Mouse (Mus musculus): ENCODE measurements at regions not wholly inside any gene's neighbourhood (a gene's known extent, or its start where the extent isn't known, plus 50 kb on each side); places are given as distances from the start of the nearest gene placed in this dataset.

DNA sequence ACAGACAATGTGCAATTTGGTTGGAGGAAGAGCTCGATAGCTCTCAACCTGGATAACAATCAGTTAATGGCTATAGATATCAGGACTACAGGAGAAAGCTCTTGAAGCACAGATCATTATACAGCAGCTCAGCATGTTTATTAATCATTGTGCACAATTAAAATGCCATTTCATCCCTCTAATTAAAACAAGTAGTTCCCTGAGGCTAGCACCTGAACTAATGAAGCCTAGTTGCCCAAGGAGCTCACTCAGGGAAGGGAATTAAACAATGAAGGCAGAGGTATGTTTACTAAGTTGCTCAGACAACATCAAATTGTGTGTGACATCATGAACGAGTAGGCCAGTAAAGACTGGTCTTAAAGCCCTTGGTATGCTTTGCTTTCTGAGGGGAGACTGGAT is 210.3 kb upstream of the Etaa1 start:
- DNase-seq, result no peak

DNA sequence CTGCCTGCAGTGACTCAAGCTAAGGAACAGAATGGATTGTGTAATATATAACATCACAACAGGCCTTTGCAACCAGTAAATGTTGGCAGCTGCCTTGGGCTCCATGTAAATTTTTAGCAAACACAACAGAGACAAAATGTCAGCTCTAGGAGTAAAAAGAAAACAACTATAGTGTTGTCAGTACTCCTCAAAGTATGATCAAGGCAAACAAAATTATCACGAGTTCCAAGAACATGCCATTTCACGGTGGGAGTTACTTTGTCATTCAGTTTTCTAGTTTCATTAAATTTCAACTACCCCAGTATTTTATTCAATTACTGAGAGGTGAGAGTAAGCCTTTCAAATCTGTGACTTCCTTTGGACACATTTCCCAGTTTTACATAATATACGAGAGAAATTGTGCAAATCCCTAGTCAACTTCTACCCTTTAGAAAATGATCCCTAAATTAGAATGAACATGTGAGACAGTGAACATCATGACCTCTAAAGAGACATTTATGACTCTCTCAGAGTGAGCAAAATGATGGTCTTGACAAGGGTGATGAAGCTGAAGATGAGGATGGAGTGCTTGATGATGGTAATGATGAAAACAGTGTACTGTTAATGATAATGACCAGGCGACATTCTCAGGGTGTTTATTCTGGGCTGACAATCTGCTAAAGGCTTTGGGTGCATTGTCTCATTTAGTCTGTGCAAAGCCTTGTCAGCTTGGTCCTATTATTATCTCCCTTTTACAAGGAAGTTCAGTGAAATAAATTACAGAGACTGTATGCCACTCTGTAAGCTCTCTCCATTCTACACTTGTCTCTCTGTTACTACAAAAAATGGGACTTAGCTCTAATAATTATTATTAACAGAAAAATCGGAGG is 209.7 kb upstream of the Etaa1 start:
- DNase-seq, result no peak

DNA sequence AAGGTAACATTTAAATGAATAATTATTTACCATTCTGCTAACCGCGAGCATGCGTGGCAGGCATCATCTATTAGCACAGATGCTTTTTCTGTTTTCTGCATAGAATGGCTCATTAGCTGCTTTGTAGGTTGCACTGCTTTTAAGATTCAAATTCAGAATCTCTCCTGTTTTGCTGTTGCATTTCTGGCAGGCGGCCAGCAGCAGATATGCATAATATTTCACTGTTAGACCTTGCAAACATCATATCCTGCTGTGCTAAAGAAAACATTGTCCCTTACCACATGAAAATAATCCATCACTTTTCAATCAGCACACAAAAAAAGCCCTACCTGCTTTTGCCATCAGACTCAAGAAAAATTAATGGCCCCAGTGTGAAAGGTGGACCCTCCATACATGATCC is 202.8 kb upstream of the Etaa1 start:
- no peak for DNase-seq

DNA sequence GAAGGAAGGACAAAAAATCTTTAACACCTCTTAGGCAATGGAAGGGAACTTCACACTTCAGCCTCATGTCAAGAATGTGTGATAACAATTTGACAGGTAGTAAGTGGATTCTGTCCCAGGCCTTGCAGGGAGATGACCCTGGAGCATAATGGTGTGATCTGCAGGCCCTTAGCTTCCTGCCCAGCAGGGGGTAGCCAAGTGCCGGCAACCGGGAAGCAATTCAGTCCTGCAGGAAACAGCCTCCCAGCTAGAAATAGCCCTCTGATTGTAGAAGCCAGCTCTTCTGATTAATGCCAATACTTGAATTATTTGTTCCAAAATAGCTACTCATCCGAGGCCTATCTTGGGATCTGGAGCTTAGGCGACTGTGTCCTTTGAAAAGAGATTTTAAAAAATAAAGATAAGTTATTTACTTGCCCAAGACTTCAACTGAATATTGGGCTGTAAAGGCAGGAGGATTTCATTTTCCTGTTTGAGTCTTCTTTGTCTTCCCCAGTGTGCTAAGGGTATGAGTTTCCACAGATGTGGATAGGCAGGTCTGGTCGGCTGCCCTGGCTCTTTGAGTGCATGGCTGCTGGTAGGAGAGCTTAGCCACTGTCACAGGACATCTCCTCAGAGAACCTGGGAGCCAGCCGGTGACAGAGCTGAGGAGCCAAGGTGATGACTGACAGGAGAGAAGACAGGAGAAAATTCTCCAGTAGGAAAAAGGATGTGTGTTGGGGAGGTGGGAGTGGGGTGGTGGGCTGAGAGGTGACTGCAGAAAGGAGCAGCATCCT is 198.3 kb upstream of the Etaa1 start:
- peak; percentile 63 for DNase-seq

DNA sequence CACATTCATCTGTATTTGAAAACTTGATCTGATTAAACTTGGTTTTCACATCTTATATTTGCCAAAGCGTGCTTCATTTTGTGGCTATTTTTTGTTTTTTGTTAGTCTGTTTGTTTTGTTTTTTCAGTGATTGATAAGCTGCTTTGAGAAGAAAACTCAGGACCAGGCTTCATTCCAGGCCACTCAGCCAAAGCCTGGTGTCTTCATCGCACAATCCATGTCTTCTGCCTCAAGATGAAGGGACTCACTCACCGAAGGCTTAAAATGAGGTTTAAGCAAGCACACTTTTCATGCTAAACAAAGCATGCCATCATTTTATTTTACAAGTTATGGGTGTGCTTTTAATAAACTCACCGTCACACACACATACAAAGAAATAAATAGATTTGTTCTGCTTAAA is 197.7 kb upstream of the Etaa1 start:
- DNase-seq, result no peak

DNA sequence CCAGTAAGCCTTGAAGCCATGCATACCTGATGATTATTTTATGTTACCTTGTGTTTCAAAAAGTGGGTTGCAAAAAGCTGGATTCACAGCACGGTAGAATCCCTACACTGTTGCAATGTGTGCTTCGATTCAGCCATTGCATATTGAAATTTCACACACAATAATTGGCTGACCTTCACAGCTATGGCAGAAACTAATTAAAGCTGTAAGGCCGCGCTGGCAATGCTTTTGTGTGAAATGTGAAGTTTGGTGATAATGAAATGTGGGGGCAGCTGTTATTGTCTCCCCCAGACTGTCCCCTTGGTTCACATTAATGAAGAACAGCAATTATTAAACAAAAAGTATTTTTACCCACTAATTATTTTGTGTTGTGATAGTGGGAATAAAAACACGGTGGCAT is 173.8 kb upstream of the Etaa1 start:
- no peak for DNase-seq

DNA sequence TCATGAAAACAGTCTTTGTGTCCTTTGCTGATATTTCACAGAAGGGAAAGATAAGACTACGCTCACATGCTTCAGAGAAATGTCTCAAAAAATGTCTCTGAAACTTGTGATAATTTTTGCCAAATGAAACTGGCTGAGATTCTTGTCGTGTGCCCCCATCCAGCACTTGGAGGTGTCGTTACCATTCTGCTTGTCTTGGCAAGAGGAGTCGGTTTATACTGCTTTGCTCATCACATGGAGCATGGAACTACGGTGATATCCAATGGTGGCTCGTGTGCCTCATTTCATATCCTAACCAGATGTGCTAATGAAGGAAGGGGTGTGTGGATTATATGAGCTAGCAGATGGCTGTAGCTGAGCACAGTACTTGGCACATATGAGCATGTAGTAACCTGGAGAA is 169.4 kb upstream of the Etaa1 start:
- no peak for DNase-seq

DNA sequence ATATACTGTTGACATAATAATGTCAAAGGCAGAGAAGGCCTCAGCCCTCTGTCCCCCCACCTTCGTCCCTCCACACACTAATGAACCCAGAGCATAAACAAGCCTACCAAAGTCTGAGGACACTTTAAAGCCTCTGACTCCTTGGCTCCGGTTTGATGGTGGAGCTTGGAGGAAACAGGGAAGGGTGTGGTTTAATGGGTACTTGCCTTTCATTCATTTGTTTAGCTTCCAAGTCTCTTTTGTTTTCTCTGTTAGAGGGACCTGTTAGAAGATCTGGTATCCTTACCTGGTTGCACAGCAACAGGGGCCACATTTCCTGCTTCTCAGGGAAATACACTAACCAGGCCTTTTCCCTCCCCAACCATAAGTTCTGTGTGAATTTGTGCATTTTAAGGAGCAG is 168.9 kb upstream of the Etaa1 start:
- no peak for DNase-seq

DNA sequence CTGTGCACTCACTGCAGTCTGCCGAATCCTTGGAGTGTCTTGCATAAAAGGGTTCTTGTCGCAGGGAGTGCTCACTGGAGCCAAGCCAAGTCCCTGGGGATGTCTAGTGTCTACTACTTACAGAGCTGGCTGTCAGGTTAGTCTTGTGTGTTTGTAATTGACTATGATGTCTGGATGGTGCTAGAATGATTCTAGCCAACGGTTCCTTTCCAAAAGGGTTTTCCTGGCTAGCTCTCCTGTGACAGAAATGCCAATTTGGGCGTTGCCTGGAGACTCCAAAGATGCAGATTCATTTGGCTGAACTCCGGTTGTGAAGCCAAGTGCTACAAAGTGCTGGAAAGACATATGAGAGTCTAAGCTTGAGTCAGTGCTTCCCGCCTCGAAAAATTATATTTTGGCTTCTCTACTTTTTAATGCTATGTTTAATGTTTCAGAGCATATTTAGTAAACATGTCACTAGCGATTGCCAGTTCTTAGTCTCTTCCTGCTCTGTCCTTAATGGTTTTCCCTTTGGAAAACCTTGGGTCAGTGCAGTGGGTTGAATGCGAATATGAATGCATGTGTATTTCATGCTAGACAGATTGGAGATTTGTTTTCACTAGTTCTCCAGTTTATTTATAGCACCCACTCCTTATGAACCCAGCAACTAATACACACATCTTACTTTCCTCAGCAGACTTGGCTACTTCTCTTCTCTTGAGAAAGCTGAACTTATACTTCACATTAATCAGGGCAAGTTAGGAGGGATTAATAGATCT is 162.2 kb upstream of the Etaa1 start:
- peak; percentile 49 for DNase-seq

DNA sequence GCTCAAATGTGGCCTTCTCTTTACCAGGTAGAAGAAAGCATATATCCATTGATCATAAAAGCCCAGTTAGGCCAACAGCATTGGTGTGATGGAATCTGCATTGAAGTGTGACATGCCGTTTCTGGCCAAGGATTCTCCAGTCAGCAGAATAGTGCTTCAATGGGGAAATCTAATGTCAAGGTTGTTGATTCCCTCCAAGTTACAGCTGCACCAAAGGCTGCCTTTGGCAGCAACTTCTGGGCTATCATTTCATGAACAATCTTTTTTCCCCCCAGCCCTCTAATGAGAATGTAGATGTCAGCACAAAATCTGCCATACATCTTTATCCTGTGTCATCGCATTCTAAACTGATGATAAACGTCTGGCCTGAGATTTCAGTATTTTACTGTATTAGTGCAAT is 149.2 kb upstream of the Etaa1 start:
- DNase-seq, result no peak

DNA sequence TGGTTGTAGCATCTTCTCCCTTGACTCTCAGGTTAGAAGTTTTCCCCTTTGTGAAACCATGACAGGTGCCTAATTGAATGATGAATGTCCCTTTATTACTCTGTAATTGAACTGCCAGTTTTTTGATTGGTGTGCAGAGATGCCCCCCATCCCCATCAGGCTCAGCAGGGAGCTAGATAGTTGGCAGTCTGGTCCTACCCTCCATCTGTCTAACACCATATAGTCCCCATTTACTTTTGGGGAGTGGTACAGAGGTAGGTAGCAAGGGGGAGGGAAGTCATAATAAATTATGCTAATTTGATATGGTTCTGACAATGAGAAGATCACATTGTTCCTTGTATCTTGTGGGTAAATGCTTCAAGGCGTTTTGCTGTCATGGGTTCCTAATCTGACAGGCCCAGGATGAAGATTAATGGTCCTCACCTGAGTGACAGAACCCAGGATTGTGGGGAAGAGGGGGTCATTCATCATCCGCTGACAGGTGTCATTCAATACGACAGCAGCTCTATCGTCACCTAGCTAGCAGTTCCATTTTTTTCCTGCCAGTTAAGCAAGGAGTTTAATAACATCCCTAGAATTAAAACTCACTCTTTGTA is 122.3 kb upstream of the Etaa1 start:
- no peak for DNase-seq

DNA sequence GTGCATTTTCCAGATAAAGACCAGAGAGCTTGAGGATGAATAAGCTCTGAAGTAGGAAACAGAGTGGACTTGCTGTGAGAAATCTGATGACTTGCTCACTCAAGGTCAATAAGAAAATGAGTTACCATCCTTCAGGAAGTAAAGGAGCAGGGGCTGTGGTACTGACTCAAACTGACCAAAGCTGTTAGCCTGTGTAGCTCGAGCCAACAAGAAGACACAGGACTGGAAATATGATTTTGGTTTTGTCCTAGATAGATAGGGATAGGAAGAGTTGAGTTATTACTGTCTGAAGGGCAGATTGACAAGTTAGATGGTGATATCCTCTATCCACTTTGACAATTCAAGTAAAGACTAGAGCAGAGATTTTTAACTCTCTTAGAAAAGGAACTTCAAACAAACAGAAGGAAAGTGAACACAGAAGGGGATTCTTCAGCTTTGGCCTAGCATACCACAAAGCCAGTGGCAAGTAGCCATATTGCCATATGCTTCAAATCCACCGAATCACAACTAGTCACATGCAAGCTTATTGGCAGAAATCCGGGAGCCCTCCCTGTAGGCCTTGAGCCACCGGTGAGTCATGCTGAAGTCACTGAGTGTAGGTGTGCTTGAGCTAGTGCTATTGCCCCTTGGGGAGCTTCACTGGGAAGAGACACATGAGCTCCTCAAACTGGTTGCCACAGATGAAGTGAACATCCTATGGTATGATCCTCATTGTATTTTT is 117.1 kb upstream of the Etaa1 start:
- DNase-seq, result no peak

DNA sequence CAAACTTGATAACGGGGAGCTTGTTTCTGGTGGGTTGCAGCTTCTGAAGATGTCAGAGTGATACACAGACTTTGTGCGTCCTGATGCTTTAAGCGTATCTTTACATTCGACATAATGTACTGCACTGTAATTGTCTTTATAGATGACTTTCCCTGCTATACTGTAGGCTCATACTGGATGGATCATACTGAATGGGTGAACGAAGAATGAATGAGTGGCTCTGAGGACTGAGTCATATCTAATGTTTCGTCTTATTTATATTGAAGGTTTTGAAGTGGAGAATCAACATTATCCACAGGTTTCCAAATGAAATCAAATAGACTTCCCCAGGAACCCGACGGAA is 116.3 kb upstream of the Etaa1 start:
- no peak for DNase-seq

DNA sequence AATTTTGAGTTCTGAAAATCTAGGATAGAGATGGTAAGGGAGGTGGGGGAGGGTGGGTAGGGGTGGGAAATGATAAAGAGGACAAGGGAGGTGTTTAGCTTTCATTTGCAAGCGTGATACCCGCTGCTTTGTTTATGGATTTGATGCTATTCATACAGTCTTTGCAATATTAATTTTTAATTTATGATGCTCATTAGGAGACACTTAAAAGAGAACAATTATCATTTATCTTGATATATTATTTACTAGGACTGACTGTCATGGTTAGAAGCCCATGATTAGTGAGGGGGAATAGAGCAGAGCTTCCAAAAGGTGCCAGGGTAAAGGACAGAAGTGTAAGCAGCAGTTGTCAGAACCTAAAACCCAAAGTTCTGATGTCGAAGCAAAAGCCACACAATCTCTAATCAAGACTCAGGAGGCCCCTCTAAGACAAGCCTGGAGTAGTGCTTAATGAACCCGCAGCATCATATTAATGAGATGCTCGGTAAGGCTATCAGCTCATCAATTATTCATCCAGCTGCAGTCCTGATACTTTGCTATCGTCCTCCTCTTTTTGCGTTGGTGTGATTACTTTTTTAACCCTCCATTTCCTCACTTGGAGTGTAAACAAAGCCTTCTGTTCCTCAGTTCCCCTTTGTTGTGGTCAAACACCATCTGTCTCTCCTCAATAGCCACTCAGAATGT is 115.8 kb upstream of the Etaa1 start:
- DNase-seq, result no peak

DNA sequence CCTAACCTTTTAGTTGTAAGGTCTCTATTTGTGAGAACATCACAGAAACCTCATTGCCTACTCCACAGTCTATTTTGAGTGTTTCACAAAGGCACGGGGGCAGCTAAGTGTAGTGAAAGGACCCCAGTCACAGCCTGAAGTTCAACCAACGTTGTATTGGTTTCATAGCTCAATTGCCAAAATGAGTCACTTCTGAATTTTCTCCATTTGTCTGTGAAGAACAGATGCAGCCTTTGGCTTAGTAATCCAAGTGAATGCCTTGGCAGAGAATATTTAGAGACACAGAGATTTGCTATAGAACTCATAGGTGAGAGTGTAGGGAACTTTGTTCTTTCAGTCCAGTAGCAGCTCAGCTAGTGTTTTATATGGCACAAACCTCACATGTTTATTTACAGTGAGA is 114.4 kb upstream of the Etaa1 start:
- no peak for DNase-seq

DNA sequence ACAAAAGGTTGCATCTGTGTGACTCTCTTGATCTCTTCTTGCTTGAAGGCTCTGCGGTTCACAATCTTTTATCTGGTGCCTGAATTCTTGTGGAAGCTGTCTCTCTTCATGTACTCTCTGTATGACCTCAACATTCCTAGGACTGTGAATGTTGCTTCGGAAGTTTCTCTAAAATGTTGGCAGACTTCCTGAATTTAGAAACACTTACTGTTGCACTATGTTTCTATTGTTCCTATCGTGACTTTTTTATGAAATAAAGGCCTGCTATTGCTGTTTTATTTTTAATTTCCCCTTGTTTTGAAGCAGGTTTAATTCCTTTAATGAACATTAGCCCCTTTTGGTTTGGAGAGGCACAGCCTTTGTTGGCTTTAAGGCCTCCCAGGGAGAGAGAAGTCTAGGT is 114.0 kb upstream of the Etaa1 start:
- no peak for DNase-seq

DNA sequence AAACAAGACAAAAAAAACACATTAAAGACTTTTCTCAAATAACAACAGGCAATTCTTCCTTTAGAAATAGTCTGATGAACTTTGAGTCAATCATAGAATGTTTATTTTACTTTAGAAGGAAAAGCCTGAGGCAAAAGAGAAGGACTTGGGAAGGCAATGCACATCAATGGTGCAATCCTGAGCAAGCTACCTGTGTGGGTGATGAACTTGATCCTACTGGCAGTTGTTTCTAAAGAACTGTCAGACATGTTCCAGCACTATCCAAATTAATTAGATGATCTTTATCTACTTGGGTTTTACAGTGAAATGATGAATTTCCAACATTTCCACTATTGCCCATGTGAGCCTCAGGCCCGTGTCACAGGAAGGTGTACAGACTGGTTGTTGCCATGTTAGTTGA is 87.9 kb upstream of the Etaa1 start:
- DNase-seq, result no peak

DNA sequence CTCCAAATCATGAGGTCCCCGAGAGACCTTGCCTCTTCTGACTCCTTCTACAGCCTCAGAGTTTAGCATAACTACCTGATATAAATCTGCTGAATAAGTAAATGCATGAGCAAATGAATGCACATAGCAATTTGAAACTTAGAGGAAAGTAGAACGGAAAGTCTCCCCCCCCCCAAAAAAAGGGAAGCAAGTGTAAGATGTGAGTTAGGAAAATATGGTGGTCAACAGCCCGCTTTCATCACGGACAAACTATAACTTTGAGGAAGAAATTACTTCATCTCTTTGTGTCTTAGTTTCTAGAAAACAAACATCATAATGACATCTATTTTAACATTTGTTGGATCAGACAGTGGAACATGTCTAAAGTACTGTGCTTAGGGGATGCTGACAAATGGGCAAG is 77.4 kb upstream of the Etaa1 start:
- no peak for DNase-seq

DNA sequence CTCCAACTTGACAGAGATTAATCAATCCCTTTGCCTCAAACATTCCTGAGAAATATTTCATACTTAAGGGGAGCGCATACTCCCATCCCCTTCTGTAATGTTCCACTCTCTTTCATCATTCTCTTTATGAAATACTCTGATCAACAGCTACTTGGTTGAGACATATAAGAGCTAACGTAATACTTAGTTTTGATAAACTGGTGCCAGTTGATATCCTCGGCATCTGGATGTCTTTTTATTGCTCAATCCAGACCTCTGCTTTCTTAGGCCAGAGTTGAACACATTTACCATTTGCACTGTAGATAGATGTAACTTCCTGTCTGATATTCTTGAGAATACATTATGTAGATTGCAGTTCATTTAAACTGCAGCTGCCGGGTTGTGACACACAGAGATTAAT is 68.4 kb upstream of the Etaa1 start:
- DNase-seq, result no peak

DNA sequence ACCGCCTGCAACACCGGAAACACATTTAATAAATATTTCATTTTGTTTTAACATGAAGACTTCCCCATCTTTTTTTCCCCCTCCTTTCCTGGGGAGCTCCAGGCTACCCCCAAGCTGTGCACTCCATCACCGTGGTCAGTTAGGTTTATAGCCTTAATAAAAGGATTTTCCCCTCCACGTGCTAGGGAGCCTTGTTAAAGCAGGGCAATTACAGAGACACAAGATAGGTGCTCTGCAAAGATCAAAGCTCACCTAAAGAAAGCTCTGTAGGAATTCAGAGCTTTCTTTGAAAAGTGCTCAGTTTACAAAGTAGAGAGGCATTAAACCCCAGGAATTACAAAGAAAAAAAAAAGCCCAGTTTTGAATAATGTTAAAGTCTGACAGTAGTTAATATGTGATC is 61.6 kb upstream of the Etaa1 start:
- DNase-seq, result no peak

DNA sequence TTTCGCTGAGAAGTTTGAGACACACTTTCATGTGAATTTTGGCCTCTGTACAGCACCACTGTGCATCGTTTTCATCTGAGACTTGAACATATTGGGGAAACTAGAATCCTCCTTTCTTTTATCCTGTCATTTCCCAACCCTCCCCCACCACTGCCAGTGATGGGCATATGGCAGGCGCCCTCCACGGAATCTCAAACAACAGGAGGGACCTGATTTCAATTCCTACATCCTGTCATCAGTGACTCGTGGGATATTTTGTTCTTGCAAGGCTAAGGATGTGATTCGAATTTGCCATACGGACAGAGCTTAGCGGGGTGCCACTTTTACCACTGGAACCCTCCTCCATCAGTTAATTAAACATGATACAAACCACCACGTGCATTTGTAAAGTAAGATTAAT is 60.9 kb upstream of the Etaa1 start:
- no peak for DNase-seq

DNA sequence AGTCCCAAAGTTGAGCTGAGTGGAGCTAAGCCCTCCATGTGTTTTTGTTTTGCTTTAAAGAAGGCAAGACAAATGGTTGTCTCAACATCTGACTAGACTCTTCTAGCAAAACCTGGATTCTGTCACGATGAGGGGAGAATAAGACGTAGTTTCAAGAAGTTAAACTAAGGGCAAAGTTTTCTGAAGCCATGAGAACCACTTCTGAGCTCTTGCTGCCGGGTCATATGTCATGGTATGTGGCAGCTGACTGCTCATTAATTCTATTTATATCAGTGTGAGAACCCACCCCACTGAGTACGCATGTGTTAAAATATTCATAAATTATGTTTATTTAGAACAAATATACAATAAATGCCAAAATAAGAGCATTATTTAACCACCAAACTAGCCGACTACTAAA is 58.4 kb upstream of the Etaa1 start:
- DNase-seq, result no peak

Measured in gastrocnemius, postnatal 10 days (tissue).